Mouse (Mus musculus): Measurements from ENCODE around the gene Adra2b.

DNA sequence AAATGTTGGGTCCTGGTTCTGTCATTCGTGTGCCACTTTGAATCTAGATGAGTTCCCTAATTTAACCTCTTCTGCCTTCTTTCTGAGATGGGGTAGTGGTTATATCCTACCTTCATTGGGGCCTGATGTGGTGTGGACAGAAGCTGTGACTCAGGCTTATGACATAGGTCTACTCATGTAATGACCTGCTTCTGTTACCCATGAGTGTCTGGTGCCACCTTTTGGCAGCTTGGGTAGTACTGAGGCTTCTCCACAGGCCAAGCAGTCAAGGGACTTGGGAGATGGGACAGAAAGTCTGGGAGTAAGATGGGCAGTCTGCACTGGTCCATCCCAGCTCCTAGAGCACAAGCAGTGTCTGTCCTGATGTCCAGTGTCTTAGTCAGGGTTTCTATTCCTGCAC, 16.7 kb upstream of the Adra2b start:
- TF ChIP-seq CHD2 (IDR thresholded peaks at IDR 0.05; ENCODE audit: low read depth, low read length) (no peak), MAFK (IDR thresholded peaks at IDR 0.05; ENCODE audit: insufficient read depth, low read depth, low read length) (no peak), ZNF384 (IDR thresholded peaks at IDR 0.05; ENCODE audit: low read depth, low read length) (no peak), ZC3H11A (IDR thresholded peaks at IDR 0.05; ENCODE audit: borderline replicate concordance, low read depth, low read length) (no peak), HCFC1 (IDR thresholded peaks at IDR 0.05; ENCODE audit: borderline replicate concordance, insufficient read depth, low read length) (no peak)
